Mouse (Mus musculus): Measurements from ENCODE around the gene Moap1. TPM values are rescaled to one million over a fixed set of nuclear protein-coding genes. Genes with fewer than 3 reads are reported as not detected.

The Moap1 gene
- polyA plus RNA-seq, 1 experiment = 8.8 TPM

- Histone ChIP-seq H3K36me3 (ENCODE audit: control insufficient read depth, insufficient read depth, low read length) (no peaks in the 10 kb centered on the region), H3K27ac (ENCODE audit: control insufficient read depth, insufficient read depth, low read depth, low read length) (no peak overlapping the region), H3K4me3 (ENCODE audit: control insufficient read depth, low read depth, low read length) (no peak overlapping the region), H3K27me3 (ENCODE audit: control insufficient read depth, insufficient read depth, low read length) (no peaks in the 10 kb centered on the region), H3K4me1 (ENCODE audit: control insufficient read depth, insufficient read depth, low read length) (peaks cover 7% of the 10 kb centered on the region; the same call in 1 of the 2 replicates)
- no peak for TF ChIP-seq CTCF (IDR thresholded peaks at IDR 0.05; ENCODE audit: control insufficient read depth, insufficient read depth, insufficient replicate concordance, low read depth, low read length)
These were observed 3.2 kb downstream of the Moap1 start for GRCm38 (mm10) chr12:102740285-102740684.

DNA sequence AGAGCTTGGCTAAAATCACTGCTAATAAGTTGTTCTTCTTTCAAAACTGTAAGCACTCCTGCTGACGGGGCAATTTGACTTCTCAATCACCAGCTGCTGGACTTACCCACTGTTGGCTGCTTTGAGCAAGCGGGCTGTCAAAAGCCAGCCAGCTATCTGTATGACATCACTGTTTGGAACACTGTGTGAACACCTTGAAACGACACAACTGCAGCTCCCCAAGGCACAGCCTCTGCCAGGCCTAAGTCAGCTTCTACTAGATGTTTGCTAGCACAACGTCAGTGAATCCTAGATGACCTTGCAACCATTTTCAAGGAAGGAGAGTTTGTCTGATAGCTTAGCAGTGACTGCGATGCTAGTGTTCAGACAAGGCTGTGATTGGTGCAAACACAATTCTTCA is 4.4 kb downstream of the Moap1 start:
- H3K4me3 ChIP-seq (ENCODE audit: control insufficient read depth, low read depth, low read length) = no peak overlapping the region
- H3K4me1 ChIP-seq (ENCODE audit: control insufficient read depth, insufficient read depth, low read length) = peaks cover 4% of the 10 kb centered on the region; the same call in 1 of the 2 replicates
- TF ChIP-seq POLR2A (IDR thresholded peaks at IDR 0.05; ENCODE audit: control insufficient read depth, low read depth, low read length) (no peak), CTCF (IDR thresholded peaks at IDR 0.05; ENCODE audit: control insufficient read depth, insufficient read depth, insufficient replicate concordance, low read depth, low read length) (no peak)
- no peaks in the 10 kb centered on the region for H3K27me3 ChIP-seq (ENCODE audit: control insufficient read depth, insufficient read depth, low read length)
- no peak overlapping the region for H3K27ac ChIP-seq (ENCODE audit: control insufficient read depth, insufficient read depth, low read depth, low read length)
- H3K36me3 ChIP-seq (ENCODE audit: control insufficient read depth, insufficient read depth, low read length) = no peaks in the 10 kb centered on the region

DNA sequence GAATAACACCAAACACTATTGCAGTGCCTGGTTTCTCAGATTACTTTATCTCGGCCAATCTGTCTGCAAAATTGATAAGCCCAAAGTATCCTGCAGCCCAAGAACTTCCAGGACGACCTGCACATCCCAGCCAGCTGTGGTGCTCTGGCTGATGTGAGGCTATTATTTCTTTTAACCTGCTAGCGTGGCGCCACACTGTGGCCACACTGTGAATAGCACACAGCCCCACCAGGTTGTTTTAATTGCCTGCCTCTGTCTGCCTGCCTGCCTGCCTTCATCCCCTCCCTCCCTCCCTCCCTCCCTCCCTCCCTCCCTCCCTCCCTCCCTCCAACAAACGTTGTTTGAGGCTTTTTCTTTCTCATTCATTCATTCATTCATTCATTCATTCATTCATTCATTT is 10.1 kb downstream of the Moap1 start:
- TF ChIP-seq CTCF (IDR thresholded peaks at IDR 0.05; ENCODE audit: control insufficient read depth, insufficient read depth, insufficient replicate concordance, low read depth, low read length) = peak; percentile 84; the same call in 1 of the 2 replicates
- TF ChIP-seq POLR2A (IDR thresholded peaks at IDR 0.05; ENCODE audit: control insufficient read depth, low read depth, low read length) = no peak
- H3K36me3 ChIP-seq (ENCODE audit: control insufficient read depth, insufficient read depth, low read length) = no peaks in the 10 kb centered on the region
- H3K4me1 ChIP-seq (ENCODE audit: control insufficient read depth, insufficient read depth, low read length) = peaks cover 10% of the 10 kb centered on the region
- H3K27ac ChIP-seq (ENCODE audit: control insufficient read depth, insufficient read depth, low read depth, low read length) = no peak overlapping the region
- H3K27me3 ChIP-seq (ENCODE audit: control insufficient read depth, insufficient read depth, low read length) = no peaks in the 10 kb centered on the region
- peak overlapping the region; percentile 18; the same call in 1 of the 2 replicates for H3K4me3 ChIP-seq (ENCODE audit: control insufficient read depth, low read depth, low read length)

DNA sequence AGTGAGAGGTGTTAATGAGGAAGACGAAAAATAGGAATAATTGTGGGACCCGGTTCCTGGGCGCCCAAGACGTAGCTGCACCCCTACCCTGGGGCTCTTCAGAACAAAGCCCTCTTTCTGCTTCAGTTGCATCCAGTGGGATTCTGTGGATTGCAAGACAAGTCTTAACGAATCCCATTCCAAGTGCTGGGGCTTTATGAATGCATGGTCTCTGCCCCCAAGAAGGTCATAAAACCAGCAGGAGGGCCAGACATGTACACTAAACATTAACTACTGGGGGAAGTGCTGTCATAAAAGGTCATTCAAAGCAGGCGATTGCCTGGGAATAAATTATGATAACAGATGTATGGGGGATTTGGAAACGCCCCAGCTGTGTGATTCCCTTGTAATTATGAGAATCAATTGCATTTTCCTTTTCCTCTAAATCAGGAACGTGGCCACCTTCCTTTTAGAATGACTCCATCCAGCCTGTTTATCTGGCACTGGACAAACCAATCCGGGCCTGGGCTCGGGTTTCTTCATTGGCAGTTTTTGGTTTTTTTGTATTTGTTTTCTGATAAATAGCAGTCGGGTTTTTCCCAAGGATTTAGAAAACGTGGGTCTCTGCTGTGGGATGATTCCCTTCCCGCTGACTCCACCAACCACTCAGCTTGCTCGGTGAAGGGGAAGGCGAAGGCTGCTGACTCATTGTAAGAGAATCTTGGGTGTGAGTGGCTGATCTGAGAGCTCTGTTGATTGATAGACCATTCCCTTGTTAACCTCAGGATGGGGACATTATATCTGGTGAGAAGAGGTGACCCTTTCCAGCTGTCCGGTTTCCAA is 12.5 kb downstream of the Moap1 start:
- H3K4me1 ChIP-seq (ENCODE audit: control insufficient read depth, insufficient read depth, low read length) = peaks cover 10% of the 10 kb centered on the region
- TF ChIP-seq POLR2A (IDR thresholded peaks at IDR 0.05; ENCODE audit: control insufficient read depth, low read depth, low read length) (no peak), CTCF (IDR thresholded peaks at IDR 0.05; ENCODE audit: control insufficient read depth, insufficient read depth, insufficient replicate concordance, low read depth, low read length) (no peak)
- H3K36me3 ChIP-seq (ENCODE audit: control insufficient read depth, insufficient read depth, low read length) = no peaks in the 10 kb centered on the region
- H3K27me3 ChIP-seq (ENCODE audit: control insufficient read depth, insufficient read depth, low read length) = no peaks in the 10 kb centered on the region
- H3K4me3 ChIP-seq (ENCODE audit: control insufficient read depth, low read depth, low read length) = peak overlapping the region; percentile 78
- H3K27ac ChIP-seq (ENCODE audit: control insufficient read depth, insufficient read depth, low read depth, low read length) = no peak overlapping the region

DNA sequence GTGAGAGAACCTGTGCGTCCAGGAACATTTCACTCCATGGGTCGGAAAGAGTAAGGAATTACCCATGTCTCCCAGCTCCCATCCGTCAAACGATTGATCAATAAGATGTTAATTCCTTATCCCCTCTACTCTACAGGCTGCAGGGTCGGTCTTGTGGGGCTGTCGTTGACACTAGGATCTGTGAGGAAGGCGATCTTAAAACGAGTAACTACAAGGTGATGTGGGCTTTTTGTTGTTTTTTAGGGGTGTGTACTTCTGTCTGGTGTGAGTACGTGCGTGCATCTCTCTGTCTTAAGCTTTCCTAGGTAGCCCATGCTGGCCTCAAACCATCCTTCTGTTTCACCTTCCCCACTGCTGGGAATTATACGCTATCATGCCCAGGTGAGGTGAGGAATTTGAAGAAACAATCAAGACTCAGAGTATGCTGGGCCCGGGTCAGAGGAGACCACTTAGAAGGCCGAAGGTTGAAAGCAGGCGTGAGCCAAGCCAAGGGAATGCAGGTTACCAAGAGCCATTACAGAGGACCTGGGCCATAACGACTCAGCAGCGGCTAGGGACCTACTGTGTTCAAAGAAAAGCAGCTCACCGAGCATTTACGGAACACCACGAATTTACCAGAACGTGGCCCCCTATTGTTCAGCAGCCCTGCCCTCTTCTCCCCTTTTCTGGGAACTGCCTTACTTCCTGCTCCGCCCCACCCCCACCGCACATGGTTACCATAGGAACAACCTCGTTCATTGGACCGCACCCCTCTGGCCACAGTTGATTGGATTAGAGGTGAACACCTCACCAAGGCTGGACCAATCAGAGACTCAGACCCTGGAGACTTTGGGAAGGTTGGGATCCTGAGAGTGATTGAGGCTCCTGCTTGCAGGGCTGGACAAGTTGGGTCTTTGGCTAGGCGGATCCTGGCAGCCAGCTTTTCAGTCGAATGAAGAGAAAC is 13.3 kb downstream of the Moap1 start:
- Histone ChIP-seq H3K4me3 (ENCODE audit: control insufficient read depth, low read depth, low read length) (peak overlapping the region; percentile 78), H3K36me3 (ENCODE audit: control insufficient read depth, insufficient read depth, low read length) (no peaks in the 10 kb centered on the region), H3K27me3 (ENCODE audit: control insufficient read depth, insufficient read depth, low read length) (no peaks in the 10 kb centered on the region), H3K4me1 (ENCODE audit: control insufficient read depth, insufficient read depth, low read length) (peaks cover 10% of the 10 kb centered on the region), H3K27ac (ENCODE audit: control insufficient read depth, insufficient read depth, low read depth, low read length) (no peak overlapping the region)
- TF ChIP-seq POLR2A (IDR thresholded peaks at IDR 0.05; ENCODE audit: control insufficient read depth, low read depth, low read length) (peak; percentile 32; the same call in 1 of the 2 replicates), CTCF (IDR thresholded peaks at IDR 0.05; ENCODE audit: control insufficient read depth, insufficient read depth, insufficient replicate concordance, low read depth, low read length) (no peak)

DNA sequence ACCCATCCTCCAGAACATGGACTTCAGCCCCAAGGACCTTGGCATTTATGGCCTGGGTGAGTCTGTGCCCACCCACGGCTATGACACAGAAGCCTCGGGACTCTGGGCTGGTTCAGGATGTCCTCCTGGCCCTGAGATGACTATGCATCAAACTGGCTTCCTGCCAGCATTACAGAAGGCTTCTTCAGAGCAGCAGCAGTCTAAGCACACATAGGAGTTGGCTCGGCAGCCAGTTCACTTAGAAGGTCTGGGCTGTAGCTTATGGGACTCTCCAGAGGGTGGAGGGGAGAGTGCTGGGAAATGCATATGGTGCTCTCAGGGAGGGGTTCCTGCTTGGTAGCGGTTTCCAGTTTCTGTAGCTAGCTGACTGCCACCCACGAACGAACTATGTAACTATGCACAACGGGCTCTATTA is 17.7 kb downstream of the Moap1 start:
- Histone ChIP-seq H3K27ac (ENCODE audit: control insufficient read depth, insufficient read depth, low read depth, low read length) (no peak overlapping the region), H3K27me3 (ENCODE audit: control insufficient read depth, insufficient read depth, low read length) (no peaks in the 10 kb centered on the region)
- TF ChIP-seq CTCF (IDR thresholded peaks at IDR 0.05; ENCODE audit: control insufficient read depth, insufficient read depth, insufficient replicate concordance, low read depth, low read length) (no peak), POLR2A (IDR thresholded peaks at IDR 0.05; ENCODE audit: control insufficient read depth, low read depth, low read length) (no peak)

DNA sequence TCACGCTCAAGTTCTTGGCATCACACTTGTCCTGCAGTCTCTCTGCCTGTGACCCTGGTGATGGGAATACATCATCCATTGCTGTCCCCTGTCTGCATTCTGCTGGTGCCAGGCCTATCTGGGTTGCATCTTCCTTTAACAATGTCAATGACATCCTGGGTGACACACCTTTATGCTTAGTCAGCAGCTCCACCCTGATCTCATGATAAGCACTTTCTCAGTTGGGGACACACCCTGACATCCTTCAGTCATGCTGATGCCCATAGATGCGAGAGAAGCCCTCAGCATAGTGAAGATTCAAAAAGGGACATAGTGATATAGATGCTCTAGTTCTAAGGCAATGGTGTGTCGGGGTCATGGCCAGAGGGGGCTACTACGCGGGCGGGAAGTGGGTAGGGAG is 18.3 kb downstream of the Moap1 start:
- no peak overlapping the region for H3K4me3 ChIP-seq (ENCODE audit: control insufficient read depth, low read depth, low read length)
- H3K36me3 ChIP-seq (ENCODE audit: control insufficient read depth, insufficient read depth, low read length) = no peaks in the 10 kb centered on the region
- TF ChIP-seq CTCF (IDR thresholded peaks at IDR 0.05; ENCODE audit: control insufficient read depth, insufficient read depth, insufficient replicate concordance, low read depth, low read length) (no peak), POLR2A (IDR thresholded peaks at IDR 0.05; ENCODE audit: control insufficient read depth, low read depth, low read length) (no peak)
- H3K27ac ChIP-seq (ENCODE audit: control insufficient read depth, insufficient read depth, low read depth, low read length) = no peak overlapping the region
- H3K4me1 ChIP-seq (ENCODE audit: control insufficient read depth, insufficient read depth, low read length) = peaks cover 8% of the 10 kb centered on the region
- no peaks in the 10 kb centered on the region for H3K27me3 ChIP-seq (ENCODE audit: control insufficient read depth, insufficient read depth, low read length)

More for the DNA sequence above, 17.7 kb downstream of the Moap1 start:
- no peaks in the 10 kb centered on the region for H3K36me3 ChIP-seq (ENCODE audit: control insufficient read depth, insufficient read depth, low read length)
- peaks cover 13% of the 10 kb centered on the region for H3K4me1 ChIP-seq (ENCODE audit: control insufficient read depth, insufficient read depth, low read length)
- H3K4me3 ChIP-seq (ENCODE audit: control insufficient read depth, low read depth, low read length) = no peak overlapping the region
